Mouse (Mus musculus): ENCODE results near the gene Fga.

The Fga gene

GRCm38 (mm10) chr3:83025475-83026301, at the start of gene Fga:
Gene Fga (plus strand): TSS chr3:83026076.
- DNase-seq (ENCODE audit: low spot score in 2 of 2) = no peak

- peak in 1 of 2 experiments; percentile 42 for DNase-seq (ENCODE audit: low spot score in 2 of 2)
Observed at GRCm38 (mm10) chr3:82980818-82981217, 45.1 kb upstream of the Fga start.

GRCm38 (mm10) chr3:82981861-82982260, 44.0 kb upstream of the Fga start:
- no peak for DNase-seq (ENCODE audit: low spot score in 2 of 2)

GRCm38 (mm10) chr3:82984840-82985239, 41.0 kb upstream of the Fga start:
- no peak for DNase-seq (ENCODE audit: low spot score in 2 of 2)

- no peak for DNase-seq (ENCODE audit: low spot score in 2 of 2)
Observed at GRCm38 (mm10) chr3:82991963-82992362, 33.9 kb upstream of the Fga start.

- no peak for DNase-seq (ENCODE audit: low spot score in 2 of 2)
Observed at GRCm38 (mm10) chr3:82992956-82993355, 32.9 kb upstream of the Fga start.

GRCm38 (mm10) chr3:82995368-82995767, 30.5 kb upstream of the Fga start:
- DNase-seq (ENCODE audit: low spot score in 2 of 2) = peak; percentile 58 to 74

- no peak for DNase-seq (ENCODE audit: low spot score in 2 of 2)
Observed at GRCm38 (mm10) chr3:82996656-82997055, 29.2 kb upstream of the Fga start.

GRCm38 (mm10) chr3:82998772-82999463, 27.0 kb upstream of the Fga start:
- peak in 1 of 2 experiments; percentile 41 for DNase-seq (ENCODE audit: low spot score in 2 of 2)

- DNase-seq (ENCODE audit: low spot score in 2 of 2) = no peak
Observed at GRCm38 (mm10) chr3:82999995-83000394, 25.9 kb upstream of the Fga start.

- peak in 1 of 2 experiments; percentile 41 for DNase-seq (ENCODE audit: low spot score in 2 of 2)
Observed at GRCm38 (mm10) chr3:83002191-83002590, 23.7 kb upstream of the Fga start.

GRCm38 (mm10) chr3:83003068-83003467, 22.8 kb upstream of the Fga start:
- DNase-seq (ENCODE audit: low spot score in 2 of 2) = no peak

- DNase-seq (ENCODE audit: low spot score in 2 of 2) = no peak
Observed at GRCm38 (mm10) chr3:83004801-83005200, 21.1 kb upstream of the Fga start.

GRCm38 (mm10) chr3:83007557-83007956, 18.3 kb upstream of the Fga start, which contains the start of gene Fgg:
Gene Fgg (plus strand): TSS chr3:83007724.
- DNase-seq (ENCODE audit: low spot score in 2 of 2) = no peak

GRCm38 (mm10) chr3:83010291-83010690, 15.6 kb upstream of the Fga start:
- DNase-seq (ENCODE audit: low spot score in 2 of 2) = no peak

- no peak for DNase-seq (ENCODE audit: low spot score in 2 of 2)
Observed at GRCm38 (mm10) chr3:83011136-83011535, 14.7 kb upstream of the Fga start.

GRCm38 (mm10) chr3:83011565-83011964, 14.3 kb upstream of the Fga start:
- DNase-seq (ENCODE audit: low spot score in 2 of 2) = no peak

- no peak for DNase-seq (ENCODE audit: low spot score in 2 of 2)
Observed at GRCm38 (mm10) chr3:83012636-83013035, 13.2 kb upstream of the Fga start.

- DNase-seq (ENCODE audit: low spot score in 2 of 2) = no peak
Observed at GRCm38 (mm10) chr3:83013951-83014350, 11.9 kb upstream of the Fga start.

GRCm38 (mm10) chr3:83016236-83016635, 9.6 kb upstream of the Fga start:
- DNase-seq (ENCODE audit: low spot score in 2 of 2) = no peak

- DNase-seq (ENCODE audit: low spot score in 2 of 2) = no peak
Observed at GRCm38 (mm10) chr3:83020387-83020786, 5.5 kb upstream of the Fga start.

- DNase-seq (ENCODE audit: low spot score in 2 of 2) = no peak
Observed at GRCm38 (mm10) chr3:83021176-83021575, 4.7 kb upstream of the Fga start.

- DNase-seq (ENCODE audit: low spot score in 2 of 2) = no peak
Observed at GRCm38 (mm10) chr3:83025036-83025435, 840 bp upstream of the Fga start.

All from cerebellum, postnatal 4 days (tissue).